Mouse (Mus musculus) thymus, postnatal 4 days (tissue): Measurements from ENCODE around the gene Zfp867.

Source experiments
- DNase-seq: peaks from one replicate; pipeline ENCODE4 v3.0.0; 2021

Gene Zfp867

DNA sequence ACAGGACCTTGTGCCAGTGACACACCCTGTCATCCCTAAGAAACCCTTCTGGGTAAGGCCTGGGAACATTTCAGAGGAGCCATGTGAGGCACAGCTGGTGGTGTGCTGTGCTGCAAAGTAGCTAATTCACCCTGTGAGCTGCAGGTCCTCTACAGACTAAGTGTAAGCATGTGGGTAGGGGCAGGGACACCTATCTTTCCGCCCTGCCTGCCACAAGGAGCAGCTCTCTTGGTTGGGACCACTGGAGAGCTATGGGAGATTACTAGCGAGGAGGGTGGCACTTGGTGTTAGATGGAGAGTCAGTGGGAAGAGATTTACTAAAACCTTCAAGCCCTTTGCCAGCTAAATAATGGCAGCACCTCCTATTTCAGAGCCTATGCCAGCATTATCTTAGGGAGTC is 15.4 kb downstream of the Zfp867 start:
- DNase-seq, result no peak

DNA sequence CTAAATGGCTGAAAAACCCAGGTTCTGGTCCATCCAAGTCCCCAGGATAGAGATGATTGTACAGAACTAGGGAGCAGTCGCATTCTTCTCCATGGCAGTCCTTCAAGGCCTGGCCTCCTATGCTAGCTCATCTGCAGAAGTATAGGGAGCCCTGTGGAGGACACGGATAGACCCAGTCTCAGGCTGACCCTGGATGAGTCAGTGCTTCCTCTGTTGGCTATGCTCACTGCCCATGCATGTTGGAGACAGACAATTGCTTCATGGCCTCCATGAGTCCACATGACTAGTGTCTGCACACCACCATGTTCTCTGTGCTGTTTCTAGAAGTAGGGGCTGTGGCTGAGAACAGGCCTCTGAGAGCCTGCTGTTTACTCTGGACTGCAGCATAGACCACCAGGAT is 15.9 kb downstream of the Zfp867 start:
- no peak for DNase-seq

DNA sequence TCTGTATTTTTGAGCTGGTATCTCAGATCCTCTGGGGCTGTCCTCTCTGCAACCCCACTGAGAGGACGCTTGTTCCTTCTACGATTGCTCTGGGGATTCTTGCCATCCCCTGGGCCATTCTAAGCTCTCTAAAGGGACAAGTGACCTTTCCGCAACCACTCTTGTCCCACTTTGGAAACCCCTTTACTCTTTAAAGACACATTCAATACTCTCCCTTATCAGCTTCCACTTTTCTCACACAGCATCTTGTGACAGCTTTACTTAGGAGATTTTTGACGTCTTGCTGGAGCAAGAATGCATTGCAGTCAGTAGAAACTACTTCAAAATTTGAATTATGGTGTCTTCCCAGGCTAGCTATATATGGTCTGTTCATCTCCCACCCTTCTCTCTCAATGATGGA is 21.2 kb downstream of the Zfp867 start, which contains the start of gene Snap47:
Snap47 (minus strand) TSS at position 101 of the 400 bp plus-strand sequence.
- no peak for DNase-seq

DNA sequence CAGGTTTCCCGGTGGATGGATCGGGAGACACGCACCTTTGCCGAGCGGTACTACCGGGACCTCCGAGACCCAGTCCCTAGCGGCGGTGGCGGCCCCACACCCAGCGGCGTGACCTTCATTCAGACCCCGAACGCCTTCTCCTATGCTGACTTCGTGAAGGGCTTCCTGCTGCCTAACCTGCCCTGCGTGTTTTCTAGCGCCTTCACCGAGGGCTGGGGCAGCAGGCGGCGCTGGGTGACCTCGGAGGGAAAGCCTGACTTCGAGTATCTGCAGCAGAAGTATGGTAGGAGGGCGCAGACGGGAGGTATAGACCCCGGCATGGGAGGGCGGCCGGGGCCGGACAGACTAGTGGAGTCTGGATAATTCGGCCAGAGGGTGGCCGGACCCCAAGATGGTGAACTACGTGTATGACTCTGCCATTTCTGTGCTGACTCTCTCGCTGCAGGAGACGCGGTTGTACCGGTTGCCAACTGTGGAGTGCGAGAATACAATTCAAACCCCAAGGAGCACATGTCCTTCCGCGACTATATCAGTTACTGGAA is 22.0 kb downstream of the Zfp867 start:
- DNase-seq, result peak; percentile 77

DNA sequence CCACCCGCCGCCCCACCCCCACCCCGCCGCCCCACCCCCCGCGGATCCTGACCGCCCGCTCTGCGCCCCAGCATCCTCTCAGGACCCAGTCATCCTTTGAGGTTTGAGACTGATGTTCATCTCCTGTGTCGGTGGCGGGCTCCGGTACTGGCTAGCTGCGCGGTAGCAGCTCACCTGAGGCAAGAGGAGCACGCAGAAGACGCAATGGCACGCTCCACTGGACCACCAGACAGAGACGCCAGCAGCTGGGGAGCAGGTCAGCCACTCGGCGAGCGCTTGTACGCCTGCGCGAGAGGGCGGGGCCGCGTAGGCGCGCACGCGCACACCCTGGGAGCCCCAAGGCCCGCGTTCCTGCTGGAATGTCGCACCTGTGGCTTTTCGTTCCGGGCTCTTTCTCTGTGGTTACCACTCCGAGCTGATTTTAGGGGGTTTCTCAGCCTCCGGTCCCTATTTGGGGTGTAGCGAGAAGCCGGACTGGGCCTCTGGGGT is 22.5 kb downstream of the Zfp867 start, which contains the start of gene Jmjd4:
Jmjd4 (plus strand) TSS at position 305 of the 489 bp plus-strand sequence.
- DNase-seq, result peak; percentile 93

DNA sequence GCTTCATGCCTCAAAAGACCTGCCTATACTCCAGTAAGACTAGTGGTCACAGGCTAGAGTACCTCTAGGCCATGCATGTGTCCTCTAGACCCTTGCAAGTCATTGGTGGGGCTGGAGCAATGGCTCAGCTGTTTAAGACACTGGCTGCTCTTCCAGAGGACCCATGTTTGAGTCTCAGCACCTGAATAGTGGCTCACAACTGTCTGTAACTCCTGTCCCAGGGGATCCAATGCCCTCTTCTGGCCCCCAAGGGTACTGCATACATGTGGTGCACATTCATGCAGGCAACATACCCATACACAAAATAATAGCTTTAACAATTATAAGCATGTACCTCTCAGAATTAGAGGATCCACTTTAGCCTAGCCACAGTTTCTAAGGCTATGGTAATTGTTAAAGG is 29.2 kb downstream of the Zfp867 start:
- no peak for DNase-seq

DNA sequence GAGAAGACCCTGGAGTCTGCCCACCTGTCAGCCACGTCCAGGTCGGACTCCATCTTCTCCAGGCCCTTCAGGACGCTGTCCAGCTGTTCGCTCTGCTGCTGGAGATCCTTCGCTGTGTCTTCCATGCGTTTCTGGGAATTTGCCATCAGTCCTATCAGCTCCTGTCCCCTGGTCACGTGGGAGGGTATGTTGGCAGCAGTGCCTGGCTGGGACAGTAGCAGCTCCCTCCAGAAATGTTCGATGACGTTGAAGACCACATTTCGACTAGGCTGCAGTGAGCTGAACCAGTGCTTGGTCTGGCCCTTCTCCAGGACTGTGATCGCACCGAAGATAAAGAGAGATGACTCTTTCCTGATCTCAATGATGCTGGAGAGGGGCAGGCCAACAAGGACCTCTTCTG is 34.3 kb downstream of the Zfp867 start:
- no peak for DNase-seq

DNA sequence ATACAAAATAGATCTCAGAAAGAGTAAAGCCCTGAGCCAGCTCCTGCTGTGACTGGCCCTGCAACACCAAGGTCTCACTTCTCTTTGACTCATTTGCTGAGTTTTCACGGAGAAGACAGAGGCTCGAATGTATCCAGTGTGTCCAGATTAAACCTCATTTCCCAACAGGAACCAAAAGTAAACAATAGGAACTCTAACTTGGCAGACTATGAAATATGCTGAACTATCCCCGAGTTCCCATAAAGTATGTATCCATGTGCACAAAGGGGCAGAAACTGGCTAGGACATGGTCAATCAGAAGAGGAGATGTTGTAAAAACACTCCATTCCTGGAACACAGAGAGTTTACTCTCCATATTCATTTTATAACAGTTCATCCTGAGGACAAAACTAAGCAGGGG is 40.0 kb downstream of the Zfp867 start:
- no peak for DNase-seq

DNA sequence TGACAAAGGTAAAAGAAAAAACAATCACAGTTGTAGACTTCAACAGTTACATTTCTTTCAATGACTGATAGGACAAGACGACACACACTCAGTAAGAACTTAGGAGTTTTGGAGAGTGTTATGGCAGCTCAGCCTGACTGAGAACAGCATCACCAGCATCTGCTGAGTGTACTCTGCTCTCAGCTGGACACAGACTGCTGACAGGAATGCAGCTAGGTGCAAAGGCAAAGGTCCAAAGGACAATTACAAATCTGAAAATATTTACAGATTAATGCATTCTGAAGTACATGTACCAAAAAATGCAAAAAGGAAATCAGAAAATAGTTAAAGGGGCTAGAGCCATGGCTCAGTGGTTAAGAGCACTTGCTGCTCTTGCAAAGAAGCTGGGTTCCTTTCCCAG is 42.3 kb downstream of the Zfp867 start:
- no peak for DNase-seq

DNA sequence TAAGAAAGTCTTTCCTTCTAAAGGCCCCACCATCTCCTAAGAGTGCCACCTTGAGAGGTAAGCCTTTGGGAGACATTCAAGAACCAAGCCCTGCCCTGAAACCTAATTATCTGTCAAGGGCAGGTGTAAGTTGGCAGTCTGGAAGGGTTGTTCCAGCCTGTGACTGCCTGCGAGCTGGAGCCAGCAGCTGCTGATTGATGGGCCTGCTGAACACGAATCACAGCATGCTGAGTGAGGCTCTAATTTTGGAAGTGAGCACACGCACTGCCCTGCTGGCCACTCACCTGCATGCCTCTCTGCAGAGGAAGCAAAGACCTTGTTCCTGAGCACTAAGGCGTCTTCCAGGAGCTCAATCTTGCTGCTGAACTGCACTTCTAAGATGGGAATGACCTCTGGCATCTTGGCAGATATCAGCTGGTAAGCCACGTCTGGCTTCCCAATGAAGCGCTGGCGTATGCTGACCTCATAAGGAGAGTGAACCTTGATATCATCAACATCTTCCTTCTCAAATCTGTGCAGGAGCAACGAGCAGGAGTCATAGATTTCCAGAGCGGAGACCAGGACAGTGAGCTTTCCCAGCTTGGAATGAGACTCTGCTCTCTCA is 44.1 kb downstream of the Zfp867 start:
- DNase-seq, result no peak

DNA sequence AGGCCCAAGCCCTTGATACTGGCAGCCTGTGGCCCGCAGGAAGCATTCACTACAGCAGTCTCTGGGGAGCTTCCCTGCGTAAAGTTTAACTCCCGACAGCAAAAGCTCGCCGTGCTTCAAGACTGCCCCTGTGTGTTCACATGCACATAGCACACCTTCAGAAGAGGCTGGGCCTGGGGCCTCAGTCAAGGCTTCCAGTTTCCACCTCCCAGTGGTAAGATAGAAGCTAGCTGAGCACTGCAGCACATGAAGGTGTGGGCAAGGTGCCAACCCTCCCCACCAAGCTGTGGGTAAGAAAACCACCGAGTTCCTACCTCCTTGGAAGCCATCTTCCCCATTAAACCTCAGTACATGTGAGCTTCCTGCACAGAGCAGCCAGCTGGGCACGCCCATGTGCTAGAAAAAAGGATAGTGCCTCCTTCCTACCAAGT is 46.6 kb downstream of the Zfp867 start:
- peak; percentile 75 for DNase-seq

DNA sequence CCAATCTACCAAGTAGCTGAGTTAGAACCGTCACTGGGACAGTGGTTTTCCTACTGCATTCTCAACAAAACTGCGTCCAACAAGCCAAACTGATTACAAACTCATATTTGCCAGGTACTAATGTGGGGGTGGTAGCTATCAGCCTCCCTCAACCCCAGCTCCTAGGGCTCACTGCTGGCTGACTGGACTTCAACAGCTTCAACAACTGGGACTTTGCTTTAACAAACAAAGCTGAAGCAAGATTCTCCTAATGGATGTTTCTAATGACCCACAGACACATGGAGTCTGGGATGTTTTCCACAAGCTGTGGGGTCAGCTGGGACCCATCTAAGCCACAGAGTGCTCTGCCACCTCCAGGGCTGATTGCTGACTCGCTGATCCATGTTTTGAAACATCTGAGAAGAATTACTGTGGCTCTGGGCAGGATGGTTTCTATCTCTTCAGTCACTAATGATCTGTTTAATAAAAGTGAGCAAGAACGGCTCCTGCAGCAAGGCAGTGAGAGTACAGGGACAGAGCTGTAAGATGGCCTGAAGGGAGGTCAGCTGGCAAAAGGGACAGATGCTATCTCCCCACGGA is 49.2 kb downstream of the Zfp867 start:
- no peak for DNase-seq

DNA sequence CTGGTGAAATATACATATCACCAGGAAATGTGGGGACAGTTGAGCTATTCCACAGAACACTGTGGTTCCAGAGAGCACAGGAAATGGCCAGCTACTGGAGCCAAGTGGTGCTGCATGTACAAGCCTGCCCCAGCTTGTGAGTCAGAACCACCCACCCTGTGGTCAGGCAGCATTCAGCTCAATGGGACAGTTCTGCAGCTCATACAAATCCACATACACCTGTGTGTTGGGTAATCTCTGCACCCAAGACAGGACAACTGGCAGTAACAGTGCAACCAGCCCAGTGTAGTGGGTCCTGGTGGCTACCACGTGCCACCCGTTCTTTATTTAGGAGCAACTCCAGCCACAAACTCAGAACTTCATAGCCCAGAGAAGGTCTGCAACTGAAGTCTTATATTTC is 50.3 kb downstream of the Zfp867 start:
- no peak for DNase-seq

DNA sequence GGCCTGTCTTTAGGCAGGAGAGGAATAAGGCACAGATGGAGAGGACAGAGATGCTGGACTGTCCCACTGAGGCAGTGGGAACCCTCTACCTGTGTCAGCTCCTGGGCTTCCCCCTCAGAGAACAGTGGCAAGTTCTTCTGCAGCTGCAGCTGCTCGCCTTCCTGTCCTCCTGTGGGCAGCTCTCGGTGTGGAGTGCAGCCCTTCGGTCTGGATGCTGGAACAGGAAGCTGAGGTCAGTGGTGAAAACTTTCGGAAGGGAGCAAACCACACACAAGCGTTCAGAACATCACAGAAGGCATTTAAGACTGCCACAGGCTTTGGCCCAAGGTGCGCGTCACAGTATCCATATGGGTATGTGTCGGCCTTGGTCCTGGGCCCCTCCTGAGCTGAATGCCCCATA is 50.8 kb downstream of the Zfp867 start:
- no peak for DNase-seq

DNA sequence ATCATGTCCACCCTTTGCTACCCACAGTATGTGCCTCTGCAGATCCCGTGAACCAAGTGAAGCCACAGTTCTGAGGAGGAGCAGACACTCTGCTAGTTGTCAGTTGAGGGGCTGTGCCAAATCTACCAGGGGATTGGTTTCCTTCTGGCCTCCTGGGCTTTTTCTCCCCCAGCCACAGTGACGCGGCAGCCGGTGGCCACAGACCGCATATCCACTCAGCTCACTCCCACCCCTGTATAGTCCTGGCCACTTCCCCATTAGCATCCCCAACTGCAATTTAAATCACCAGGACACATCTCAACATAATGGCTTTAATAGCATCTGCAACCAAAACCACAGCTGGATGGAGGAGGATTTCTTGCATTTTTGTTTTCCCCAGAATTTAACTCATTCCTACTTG is 53.6 kb downstream of the Zfp867 start:
- no peak for DNase-seq

DNA sequence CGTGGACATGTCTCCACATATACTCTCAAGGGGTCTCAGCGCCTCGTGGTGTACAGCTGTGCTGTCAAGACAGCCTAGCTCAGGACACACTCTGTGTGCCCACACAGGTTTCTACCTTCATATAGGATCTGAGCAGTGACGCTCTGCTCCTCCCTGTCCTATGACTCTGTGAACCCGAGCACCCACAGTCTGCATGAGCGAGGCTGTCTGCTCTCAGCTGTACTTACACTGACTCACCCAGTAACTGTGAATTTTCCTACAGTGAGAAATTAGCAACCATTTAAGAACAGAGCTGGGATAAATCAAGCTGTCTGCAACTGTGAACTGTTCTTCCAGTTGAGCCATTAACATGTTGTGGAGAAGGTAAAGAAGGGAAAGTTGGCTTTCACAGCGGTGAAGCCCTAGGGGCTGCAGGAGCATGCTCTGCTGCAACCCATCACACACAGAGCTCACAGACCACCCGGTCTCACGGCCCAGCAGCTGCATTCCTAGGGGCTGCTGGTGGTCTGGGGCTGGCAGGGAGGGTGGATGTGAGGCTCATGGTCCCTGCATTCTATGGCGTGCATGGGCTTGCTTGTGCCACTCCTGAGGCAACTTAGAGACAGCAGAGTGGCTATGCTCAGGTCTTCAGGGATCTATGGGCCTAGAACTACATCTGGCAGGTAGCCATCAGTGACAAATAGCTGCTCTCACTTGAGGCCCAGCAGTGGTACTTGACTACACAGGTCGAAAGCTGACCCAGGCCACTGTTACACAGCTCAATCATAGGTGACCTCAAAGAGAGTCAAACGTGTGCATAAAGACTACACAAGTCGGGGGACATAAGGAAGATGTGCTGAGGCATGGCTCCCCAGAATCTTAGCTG is 59.0 kb downstream of the Zfp867 start:
- no peak for DNase-seq

DNA sequence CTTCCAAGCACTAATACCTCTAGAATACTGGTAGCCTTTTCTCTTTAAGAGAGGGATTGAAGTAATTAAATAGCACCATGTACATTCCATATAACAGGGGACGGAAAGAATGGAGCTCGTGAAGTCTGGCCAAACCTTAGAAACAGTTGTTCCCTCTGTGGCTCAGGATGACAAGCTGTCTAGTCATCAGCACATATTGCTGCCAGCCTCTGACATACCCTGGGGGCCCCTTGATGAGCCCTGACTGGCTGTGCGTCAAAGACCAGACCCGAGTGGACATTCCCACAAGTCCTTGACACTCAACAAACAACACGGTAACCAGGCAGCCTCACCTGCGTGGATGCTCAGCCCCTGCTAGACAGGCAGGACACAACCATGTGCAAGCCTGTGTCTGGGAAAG is 60.2 kb downstream of the Zfp867 start:
- DNase-seq, result no peak
